Mouse (Mus musculus) G1E (cell line): Measurements from ENCODE around the gene Cd47.

Source experiments
- CTCF ChIP-seq: IDR thresholded peaks from 2 replicates; pipeline ENCODE4 v1.5.1; 2012; ENCODE audit warnings: low read depth, low read length, inconsistent platforms, mixed read lengths
- GATA1 ChIP-seq: IDR thresholded peaks from 2 replicates; pipeline ENCODE4 v1.6.1; 2012; ENCODE audit warnings: borderline replicate concordance, low read length, inconsistent platforms, mixed read lengths
- TAL1 ChIP-seq: conservative IDR thresholded peaks from 2 replicates; pipeline ENCODE4 v1.6.1; 2012; ENCODE audit warnings: low read depth, low read length, inconsistent platforms, mixed read lengths

GRCm38 (mm10) chr16:49896132-49896531 lies 95.8 kb downstream of the Cd47 start:
- TF ChIP-seq CTCF (no peak), GATA1 (no peak), TAL1 (no peak)
